Mouse (Mus musculus): ENCODE results near the gene Nsun2.
"Not testable (repeated sequence)": the region's sequence is repeated elsewhere in the genome, so short reads cannot be mapped to it uniquely, and the experiment has no call there.

Nsun2 gene

DNA sequence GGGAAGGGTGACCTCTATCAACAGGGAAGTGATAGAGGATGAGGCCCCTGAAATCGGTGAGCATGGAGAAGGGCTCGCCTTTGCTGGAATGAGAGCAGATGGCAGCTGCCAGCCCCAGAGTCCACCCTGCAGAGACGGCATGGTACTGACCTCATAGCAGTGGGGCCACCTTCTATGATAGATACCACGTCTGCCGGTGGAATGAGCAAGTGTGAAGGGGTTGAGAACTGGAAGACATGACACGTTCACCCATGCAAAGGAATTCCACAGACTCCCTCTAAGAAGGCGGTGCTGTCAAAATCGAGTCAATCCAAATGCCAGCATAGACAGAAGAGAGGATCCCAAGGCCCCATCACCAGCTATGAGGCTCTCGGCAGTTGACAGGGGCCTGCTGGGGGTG is 20.7 kb downstream of the Nsun2 start:
- DNase-seq (ENCODE audit: low spot score in 2 of 2) = no peak

DNA sequence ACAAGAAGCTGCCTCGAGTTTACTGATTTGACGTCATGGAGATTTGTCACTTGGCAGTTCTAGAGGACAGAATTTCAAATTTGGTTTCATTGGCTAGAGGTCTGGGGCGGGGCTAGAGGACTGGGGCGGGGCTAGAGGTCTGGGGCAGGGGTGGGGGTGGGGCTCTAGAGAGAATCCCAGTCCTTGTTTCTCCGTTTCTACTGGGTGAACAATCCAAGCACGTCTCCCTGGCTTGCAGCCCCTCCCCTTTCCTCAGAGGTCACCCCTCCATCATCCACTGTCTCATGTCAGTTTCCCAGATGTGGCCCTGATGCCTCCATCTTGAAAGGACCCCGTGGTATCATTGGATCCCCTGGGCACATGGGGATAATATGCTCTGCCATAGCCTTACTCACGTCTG is 21.5 kb downstream of the Nsun2 start:
- DNase-seq (ENCODE audit: low spot score in 2 of 2) = no peak

DNA sequence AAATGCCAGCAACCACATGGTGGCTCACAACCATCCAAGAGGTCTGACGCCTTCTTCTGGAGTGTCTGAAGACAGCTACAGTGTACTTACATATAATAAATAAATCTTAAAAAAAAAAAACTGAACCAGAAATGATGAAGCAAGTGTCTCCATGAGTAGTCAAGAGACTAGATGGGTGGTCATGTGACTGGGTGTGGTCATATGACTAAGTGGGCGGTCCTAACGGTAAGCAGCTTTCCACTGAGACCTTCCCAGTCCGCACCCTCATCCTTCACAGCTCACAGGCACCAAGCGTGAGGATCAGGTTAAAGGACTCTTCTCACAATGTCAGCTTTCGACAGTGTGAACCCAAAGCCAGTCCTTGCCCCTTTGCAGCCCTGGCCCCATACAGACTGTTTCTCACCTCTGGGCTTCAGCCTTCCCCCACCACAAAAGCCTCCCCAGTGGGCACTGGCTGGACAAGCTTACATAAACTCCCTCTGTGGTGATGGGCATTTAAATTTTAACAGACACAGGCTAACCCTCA is 22.5 kb downstream of the Nsun2 start:
- DNase-seq (ENCODE audit: low spot score in 2 of 2) = no peak

DNA sequence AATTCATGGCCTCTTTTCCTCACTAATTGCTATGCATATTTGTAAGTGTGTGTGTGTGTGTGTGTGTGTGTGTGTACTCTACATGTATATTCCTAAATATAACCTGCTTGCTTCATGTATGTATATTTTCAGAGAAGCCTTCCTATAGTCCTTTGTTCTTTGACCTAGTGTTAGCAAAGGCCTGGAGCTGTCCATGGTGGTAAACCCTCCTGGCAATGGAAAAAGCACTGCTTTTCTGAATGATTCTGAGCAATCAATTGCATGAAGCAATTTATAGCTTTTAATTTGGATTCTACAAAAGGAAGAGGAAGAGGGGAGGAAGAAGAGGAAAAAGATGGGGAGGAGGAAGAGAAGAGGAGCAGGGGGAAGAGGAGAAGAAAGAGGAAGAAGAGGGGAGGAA is 23.2 kb downstream of the Nsun2 start:
- DNase-seq (ENCODE audit: low spot score in 2 of 2) = no peak

DNA sequence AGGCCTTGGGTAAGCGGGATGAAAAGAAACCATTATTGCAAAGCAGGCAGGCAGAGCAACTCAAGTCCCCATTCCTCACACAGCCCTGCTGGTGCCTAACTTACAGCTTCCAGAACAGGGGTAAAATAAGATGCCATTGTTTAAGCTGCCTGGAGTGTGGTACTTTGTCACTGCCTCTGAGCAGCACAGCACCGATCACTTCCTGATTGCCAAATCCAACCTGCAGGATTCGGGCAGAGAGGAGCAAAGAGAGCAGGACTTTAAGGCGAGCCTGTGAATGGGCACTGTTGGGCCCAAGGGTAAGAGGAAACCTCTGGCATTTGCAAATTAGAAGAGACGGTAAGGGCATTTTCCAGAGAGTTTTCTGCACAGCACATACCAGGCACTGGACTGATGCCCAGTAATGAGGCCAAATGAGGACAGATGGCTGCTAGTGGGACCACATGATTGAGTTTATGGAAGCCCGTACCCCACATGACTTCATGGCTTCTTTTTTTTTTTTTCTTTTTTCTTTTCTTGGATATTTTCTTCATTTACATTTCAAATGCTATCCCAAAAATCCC is 24.6 kb downstream of the Nsun2 start:
- DNase-seq (ENCODE audit: low spot score in 2 of 2) = no peak

DNA sequence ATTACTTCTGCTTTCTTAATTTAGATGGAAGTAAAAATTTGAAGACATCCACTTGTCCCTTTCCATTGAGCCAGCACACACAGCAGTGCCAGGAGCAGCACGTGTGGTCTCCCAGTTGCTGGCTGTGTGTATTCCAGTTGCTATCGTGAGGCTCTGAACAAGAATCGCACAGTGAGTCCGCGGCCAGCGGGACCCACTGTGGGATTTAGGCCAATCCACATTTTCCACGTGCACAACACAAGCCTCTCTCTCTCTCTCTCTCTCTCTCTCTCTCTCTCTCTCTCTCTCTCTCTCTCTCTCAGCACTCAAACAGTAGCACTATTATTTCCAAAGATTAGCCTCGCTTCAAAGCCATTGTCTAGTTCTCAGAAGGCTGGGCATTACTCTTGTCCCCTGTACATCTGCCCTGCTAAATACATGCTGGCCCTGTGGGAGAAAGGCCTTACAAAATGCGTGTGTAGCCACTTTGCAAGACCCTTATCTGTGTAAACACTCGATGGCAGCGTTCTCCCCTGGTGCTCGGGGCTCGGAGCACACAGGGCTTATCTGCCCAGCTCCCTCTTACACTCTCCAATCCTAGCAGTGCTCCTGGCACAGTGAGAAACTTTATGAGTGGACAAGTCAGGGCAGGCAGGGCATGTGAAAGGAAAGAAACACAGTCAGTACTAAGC is 25.9 kb downstream of the Nsun2 start:
- DNase-seq (ENCODE audit: low spot score in 2 of 2) = no peak

DNA sequence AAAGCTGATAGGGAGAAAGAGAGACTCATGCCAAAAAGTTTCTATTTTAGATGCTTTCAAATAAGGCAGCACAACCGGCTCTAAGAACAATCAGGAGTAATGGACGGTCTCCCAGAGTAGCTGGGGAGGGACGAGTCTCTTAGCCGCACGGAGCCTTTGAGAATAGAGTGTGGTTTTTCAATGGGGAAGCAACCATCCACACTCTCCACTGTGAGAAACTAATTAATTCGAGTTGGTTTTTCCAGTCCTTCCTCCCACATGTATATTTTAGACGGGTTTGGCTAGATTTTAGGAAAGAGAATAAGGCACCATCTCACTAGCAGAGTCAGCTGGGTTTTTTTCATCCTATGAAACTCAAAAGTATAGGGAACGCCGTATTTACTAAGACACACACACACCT is 28.5 kb downstream of the Nsun2 start:
- no peak for DNase-seq (ENCODE audit: low spot score in 2 of 2)

DNA sequence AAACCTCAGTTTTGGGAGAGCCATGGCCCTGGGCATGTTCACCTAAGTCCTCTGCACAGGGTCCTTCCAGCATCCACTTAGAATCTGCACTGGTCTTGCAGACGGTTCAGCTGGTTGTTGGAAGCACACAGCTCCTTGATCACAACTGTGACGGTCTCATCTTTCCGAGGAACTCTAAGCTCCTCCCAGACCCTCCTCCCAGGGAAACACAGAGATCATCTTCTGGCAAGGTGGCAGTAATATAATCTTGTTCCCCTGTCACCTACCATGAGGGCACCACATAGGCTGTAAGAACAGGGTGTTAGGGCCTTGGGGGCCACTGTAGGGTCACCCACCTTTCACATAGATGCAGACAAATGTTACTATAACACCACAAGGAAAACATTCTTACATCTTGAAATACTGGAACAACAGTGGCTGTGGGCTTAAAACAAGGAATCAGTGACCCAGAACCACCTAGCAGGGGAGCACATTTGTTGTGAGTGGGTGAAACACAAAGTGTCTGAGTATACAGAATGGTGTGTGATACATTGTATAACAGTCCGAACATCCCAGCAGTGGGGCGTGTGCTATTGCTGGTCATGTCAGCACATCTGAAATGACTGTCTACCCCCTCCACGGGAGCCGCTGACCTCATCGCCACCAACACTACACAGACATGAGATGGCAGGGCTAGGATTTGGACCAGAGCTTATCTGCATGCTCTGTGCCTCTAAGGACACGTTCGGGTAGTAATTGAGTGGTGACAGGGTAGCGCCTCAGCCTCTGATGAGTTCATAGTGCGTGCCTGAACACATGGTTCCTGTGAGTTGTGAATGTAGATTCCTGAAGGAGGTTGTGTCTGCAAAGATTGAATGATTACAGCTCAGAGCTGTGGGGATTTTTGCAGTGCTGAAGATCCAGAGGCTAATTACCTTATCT is 29.4 kb downstream of the Nsun2 start:
- no peak for DNase-seq (ENCODE audit: low spot score in 2 of 2)

DNA sequence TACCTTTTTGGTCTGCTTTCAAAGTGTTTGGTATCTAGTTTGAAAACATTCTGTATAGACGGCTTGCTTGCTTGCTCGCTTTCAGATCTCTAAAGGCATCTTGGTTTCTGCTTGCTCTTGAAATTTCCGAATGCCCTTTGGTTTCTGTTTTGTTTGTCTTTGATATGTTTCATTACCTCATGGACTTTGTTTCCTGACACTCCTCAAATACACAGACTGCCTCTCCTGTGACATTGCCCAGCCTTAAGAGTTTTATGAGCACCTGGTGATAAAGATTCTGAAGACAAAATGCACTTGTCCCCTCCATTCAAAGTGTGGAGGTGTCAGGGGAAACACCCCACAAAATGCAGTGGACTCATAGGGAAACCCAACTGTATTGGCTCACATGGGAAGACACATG is 30.4 kb downstream of the Nsun2 start:
- DNase-seq (ENCODE audit: low spot score in 2 of 2) = no peak

DNA sequence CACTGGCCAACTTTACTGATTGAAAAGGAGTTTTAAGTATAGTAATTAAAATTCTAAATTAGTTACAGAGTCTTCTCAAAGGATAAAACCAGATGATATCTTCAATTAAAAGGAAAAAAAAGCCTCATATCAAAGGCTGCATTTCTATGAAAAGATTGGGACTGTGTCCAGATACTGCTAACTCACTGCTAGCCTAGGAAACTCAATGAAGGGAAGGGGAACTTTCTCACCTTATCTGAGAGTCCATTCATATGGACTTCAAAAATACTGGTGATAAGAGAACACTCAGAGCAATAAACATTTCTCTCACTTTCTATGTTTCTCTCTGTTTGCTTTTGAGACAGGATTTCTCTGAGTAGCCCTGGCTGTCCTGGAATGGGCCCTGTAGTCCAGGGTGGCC is 31.0 kb downstream of the Nsun2 start:
- DNase-seq (ENCODE audit: low spot score in 2 of 2) = no peak

DNA sequence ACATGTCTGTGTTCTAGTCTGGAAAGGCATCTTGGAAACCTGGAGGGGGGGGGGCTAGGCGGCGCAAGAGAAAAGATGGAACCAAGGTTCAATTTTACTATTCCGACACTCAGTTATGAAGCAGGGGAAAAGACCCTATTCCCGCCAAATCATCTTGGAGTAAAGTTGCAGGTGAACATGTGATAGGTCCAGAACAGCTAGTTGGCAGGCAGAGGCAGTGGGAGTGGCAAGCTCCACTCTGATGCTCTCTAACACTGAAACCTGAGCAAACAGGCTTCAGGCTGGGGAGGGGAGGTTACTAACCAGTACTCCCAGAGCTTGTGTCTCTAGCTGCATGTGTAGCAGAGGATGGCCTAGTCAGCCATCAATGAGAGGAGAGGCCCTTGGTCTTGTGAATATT is 31.9 kb downstream of the Nsun2 start:
- not testable (repeated sequence) for DNase-seq (ENCODE audit: low spot score in 2 of 2)

DNA sequence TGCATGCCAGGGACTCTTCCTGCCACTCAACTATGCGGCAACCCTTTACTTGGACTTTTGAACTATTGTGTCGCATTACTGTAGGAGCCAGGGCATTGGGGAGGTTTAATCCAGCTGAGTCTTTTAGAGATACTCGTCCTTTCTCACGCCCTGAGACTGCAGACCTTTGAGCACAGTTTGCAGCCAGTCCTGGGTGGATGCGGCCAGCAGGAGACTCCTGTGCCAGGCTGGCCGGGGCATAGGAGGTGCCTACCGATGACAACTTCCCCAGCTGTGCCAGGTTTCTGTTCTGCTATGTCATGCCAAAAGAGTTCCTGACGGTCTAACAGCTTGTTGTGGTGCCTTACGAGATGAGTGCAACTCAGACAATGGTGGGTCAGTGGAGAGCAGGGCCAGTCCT is 35.7 kb downstream of the Nsun2 start:
- DNase-seq (ENCODE audit: low spot score in 2 of 2) = no peak

DNA sequence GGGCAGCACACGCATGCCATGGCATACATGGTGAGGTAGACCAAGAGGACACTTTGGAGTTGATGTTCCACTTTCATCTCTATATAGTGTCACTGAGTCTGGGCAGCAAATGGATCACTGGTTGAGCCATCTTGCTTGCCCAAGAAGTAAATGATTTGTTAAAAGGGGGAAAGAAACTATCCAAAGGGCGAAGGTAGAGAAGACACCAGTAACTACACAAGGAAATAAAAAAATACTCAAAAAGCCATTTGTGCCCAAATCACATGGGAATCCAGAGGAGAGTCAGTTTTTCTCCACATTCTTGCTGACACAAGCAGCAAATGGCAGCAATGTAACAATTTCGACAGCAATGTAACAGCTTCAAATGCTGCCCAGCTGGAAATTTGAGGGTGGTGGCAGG is 39.0 kb downstream of the Nsun2 start:
- no peak for DNase-seq (ENCODE audit: low spot score in 2 of 2)

DNA sequence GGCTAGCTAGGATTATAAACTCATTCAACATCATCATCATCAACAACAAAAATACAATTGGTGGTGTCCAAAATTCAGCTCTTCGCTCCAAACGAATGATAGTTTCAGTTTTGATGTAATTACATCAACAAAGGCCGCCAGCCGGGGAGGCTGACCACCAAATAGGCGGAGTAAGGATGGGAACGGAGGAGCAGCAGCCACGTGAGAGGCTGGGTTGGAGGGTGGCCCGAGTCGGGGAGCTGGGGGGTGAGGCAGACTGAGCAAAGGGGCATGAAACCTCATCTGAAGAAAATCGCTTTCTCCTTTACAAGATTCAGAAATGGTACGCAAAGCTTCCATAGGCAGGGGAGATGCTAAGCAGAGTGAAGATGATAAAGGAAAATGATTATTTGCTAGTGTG is 43.1 kb downstream of the Nsun2 start:
- DNase-seq (ENCODE audit: low spot score in 2 of 2) = no peak

DNA sequence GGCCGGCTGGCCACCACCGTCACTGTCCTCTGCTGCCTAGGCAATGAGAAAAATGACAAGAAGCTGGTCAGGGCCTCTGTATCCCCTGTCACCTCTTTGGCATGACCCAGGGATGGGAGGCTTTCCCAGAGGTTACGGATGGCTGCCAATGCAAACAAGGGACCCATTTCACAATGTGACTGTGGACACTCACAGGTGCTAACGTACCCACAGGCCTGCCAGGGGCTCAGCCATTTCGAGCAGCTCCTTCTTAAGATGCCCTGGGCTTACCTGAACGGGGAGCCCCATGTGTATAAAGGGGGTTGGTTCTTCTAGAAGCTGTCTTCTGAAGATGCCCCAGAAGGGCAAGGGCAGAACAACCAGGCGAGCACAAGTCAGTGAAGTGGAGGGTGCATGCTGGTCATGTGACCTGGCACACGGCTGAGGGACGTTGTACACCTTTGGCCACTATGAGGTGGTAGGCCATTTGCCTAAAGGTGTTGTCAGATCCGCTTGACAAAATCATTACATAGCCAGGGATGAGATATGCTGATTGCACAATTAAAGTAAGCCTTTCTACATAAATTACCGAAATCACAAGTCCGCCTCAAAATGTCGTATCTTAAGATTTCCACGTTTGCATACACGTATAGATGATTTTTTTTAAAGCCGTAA is 43.8 kb downstream of the Nsun2 start:
- no peak for DNase-seq (ENCODE audit: low spot score in 2 of 2)

DNA sequence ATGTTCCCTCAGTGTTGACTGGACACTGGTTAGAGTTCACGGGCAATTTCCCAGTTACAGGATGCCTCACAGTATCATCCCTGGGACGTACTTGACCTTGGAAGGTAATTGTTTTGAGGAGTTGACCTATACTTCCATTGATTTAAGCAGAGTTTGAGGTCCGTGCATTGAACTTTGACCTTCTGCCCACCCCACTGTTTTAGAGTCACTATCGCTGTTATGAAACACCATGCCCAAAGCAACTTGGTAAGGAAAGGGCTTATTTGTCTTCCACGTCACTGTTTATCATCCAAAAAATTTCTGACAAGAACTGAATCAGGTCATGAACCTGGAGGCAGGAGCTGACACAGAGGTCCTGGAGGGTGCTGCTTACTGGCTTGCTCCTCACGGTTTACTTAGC is 48.9 kb downstream of the Nsun2 start:
- DNase-seq (ENCODE audit: low spot score in 2 of 2) = no peak

DNA sequence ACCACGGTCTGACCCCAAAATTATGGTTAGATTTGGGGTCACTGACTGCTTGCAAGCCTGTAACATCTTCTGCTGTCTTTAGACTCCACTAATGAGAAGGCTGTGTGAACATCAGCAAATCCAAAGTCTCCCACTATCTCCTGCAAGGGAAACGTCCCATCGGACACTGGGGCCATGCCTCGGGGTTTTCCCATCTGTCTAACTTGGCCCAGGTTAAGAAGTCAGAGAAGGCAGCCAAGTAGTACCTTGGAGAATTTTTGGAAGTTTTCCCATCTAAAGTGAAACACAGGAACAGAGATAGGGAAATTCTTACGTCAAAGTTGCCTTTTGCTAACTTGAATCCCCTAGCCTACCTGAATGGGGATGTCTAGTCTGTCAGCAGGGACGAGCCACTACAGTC is 50.0 kb downstream of the Nsun2 start:
- DNase-seq (ENCODE audit: low spot score in 2 of 2) = no peak

DNA sequence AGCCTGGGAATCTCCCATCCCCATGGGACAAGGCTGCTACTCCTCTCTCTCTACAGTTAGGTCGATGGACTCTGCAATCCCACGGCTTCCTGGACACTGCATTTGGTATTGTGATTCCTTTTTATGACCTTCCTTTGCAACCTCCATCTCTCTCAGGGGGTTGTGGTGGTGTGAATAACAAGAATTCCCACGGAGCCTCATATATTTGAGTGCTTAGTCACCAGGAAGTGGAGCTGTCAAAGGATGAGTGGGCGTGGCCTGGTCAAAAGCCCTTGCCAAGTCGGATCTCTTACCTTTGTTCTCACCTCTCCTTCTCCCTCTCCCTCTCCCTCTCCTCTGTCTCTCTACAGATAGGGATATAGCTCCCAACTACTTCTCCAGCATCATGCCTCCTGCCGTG is 52.3 kb downstream of the Nsun2 start:
- DNase-seq (ENCODE audit: low spot score in 2 of 2) = no peak

DNA sequence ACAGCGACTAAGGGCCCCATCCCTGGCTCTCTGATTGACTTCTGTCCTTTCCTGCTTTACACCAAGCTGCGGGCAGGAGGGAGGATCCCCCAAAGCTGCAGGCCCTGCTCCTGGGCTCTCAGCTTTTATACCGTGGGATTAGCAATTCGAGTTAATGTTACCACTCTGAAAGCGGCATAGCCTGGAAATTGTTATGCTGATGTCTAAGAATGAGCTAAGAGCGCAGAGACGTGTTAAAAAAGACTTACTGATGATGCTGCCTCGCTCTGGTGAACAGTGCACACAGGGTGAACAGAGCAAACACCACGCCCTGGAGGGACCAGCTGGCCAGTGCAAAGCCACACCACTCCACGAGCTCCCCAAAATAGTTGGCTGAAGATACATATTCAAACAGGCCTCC is 52.8 kb downstream of the Nsun2 start:
- DNase-seq (ENCODE audit: low spot score in 2 of 2) = no peak

DNA sequence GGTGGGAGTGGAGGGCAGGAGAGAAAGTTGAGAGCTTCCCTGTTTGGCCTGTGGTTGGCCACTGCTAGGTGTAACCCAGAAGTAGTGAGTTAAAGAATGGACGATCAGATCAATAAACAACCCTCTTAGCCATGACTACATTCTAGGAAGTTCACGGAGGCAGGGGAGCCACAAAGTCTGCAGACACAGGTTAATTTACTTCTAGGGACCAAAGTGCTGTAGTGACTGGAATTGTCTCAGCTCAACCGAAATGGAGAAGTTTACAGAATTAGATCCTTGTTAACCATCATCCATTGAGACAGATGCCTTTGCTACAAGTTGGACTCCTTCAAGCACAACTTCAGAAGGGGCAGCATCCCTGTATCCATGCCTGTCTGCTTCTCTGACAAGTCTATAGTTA is 54.3 kb downstream of the Nsun2 start:
- no peak for DNase-seq (ENCODE audit: low spot score in 2 of 2)

DNA sequence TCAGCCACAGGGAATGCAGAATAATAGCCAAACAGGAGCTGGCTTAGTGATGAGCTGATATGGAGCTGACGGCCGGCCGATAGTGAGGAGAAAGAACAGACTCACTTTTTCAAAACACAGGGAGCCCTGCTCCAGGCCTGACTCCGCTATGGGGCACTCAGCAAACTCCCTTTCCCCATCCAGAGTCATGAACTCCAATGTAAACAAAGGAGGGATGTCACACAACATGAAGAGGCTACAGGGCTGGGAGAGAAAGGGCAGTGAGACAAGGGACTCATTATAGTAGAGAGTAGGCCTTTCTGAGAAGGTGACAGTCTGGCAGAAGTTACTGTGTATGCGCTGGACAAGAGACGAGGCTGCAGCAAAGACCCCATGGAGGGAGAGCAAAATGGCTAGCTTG is 54.7 kb downstream of the Nsun2 start:
- no peak for DNase-seq (ENCODE audit: low spot score in 2 of 2)

DNA sequence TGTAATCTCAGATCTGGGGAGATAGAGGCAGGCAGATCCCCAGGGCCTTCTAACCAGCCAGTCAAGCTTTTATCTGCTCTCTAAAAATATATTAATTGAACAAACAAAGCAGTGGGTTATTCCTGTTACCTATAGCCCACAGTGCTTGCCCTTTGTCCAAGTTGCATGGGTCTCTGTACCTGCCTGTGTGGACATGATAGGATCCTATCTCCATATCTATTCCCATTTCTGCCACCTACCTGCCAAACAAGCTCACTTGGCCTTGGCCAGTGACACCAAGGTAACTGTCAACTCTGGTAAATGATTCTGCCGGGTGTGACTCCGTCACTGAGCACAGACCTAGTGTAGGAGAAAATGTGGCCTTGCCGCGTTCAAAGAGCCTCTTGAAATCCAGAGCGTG is 57.8 kb downstream of the Nsun2 start:
- no peak for DNase-seq (ENCODE audit: low spot score in 2 of 2)
